Mouse (Mus musculus): ENCODE measurements around the gene Mlec.

DNA sequence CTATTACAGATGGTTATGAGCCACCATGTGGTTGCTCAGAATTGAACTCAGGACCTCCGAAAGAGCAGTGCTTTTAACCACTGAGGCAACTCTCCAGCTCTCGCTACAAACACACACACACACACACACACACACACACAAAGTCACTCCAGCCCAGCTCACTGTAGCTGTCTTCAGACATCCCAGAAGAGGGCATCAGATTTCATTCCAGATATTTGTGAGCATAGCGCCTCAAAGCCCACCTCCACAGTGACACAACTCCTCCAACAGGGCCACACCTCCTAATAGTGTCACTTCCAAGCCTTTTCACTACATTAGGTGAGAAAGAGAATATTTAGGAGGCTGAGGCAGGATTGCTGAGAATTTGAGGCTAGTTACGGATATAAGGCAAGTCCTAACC is 18.9 kb downstream of the Mlec start:
- no peak for TF ChIP-seq GATA1 (IDR thresholded peaks at IDR 0.05; ENCODE audit: borderline replicate concordance, low read length)
- no peak for TF ChIP-seq FLI1 (IDR thresholded peaks at IDR 0.05; ENCODE audit: low read length)

Data from megakaryocyte, embryonic 14.5 days (primary cell).